Mouse (Mus musculus) brain, embryonic 14.5 days (tissue): ENCODE results near the gene Dnttip2.

Source experiments
- CTCF ChIP-seq: fragments of 200-500 bp; IDR thresholded peaks from 2 replicates; pipeline ENCODE4 v1.5.1; 2012; ENCODE audit warnings: inconsistent platforms, mild to moderate bottlenecking, moderate library complexity, borderline replicate concordance; ENCODE audit not compliant: insufficient read depth, insufficient read length; ENCODE audit errors: extremely low read depth
- POLR2A ChIP-seq: fragments of 200-500 bp; IDR thresholded peaks from 2 replicates; pipeline ENCODE4 v1.6.1; 2012; ENCODE audit warnings: mild to moderate bottlenecking, inconsistent platforms, borderline replicate concordance; ENCODE audit not compliant: poor library complexity, insufficient read depth, insufficient read length, severe bottlenecking; ENCODE audit errors: extremely low read depth

- TF ChIP-seq CTCF (no peak), POLR2A (no peak)
Observed at GRCm38 (mm10) chr3:122242876-122243275, 31.3 kb upstream of the Dnttip2 start.
